Mouse (Mus musculus) stomach, postnatal 0 days (tissue): ENCODE measurements around the gene Pon3. TPM values are rescaled to one million over a fixed set of nuclear protein-coding genes. Genes with fewer than 3 reads are reported as not detected.

Experiments
- ATAC-seq: fragments of 200-750 bp; cut with Nextera tagmentation; 2 replicates; pipeline ENCODE4 v1.8.0; 2017; ENCODE audit not compliant: low FRiP score, low TSS enrichment
- DNase-seq: peaks from one replicate; pipeline ENCODE4 v3.0.0-alpha.2; 2016; ENCODE audit warnings: low spot score
- H3K27ac ChIP-seq: fragments of 300-500 bp; sonication (generic); replicated peaks from 2 replicates; pipeline ENCODE4 v1.5.1; 2014; ENCODE audit warnings: mild to moderate bottlenecking, control low read depth
- H3K27me3 ChIP-seq: fragments of 300-500 bp; sonication (generic); 2 replicates; pipeline ENCODE4 v1.6.1; 2014; ENCODE audit warnings: low read length; ENCODE audit not compliant: control insufficient read depth, insufficient read depth
- H3K36me3 ChIP-seq: fragments of 300-500 bp; sonication (generic); 2 replicates; pipeline ENCODE4 v1.6.1; 2014; ENCODE audit warnings: low read length, mixed read lengths; ENCODE audit not compliant: control insufficient read depth, insufficient read depth
- H3K4me1 ChIP-seq: fragments of 300-500 bp; sonication (generic); replicated peaks from 2 replicates; pipeline ENCODE4 v1.6.1; 2014; ENCODE audit warnings: antibody characterized with exemption; ENCODE audit not compliant: control insufficient read depth, insufficient read depth
- H3K4me2 ChIP-seq: fragments of 300-500 bp; sonication (generic); replicated peaks from 2 replicates; pipeline ENCODE4 v1.6.1; 2014; ENCODE audit warnings: low read depth, mild to moderate bottlenecking, control low read depth, moderate library complexity
- H3K4me3 ChIP-seq: fragments of 300-500 bp; sonication (generic); 2 replicates; pipeline ENCODE4 v1.5.1; 2014; ENCODE audit warnings: low read depth, low read length, control low read depth
- H3K9ac ChIP-seq: fragments of 300-500 bp; sonication (generic); 2 replicates; pipeline ENCODE4 v1.6.1; 2014; ENCODE audit warnings: mild to moderate bottlenecking, low read length, control low read depth, mixed read lengths
- H3K9me3 ChIP-seq: fragments of 300-500 bp; sonication (generic); 2 replicates; pipeline ENCODE4 v1.6.1; 2016; ENCODE audit warnings: low read length; ENCODE audit not compliant: control insufficient read depth
- CTCF ChIP-seq: IDR thresholded peaks from 2 replicates; pipeline ENCODE4 v1.5.1; 2016; ENCODE audit warnings: antibody characterized with exemption, low read depth, mild to moderate bottlenecking, moderate library complexity
- EP300 ChIP-seq: optimal IDR thresholded peaks from 2 replicates; pipeline ENCODE3; 2016; ENCODE audit warnings: antibody characterized with exemption
- WGBS: fragments of 180-500 bp; shearing (Covaris S2); extraction: QIAGEN DNeasy Blood & Tissue Kit; methylation state at CpG from one replicate; pipeline ENCODE4 v1.1.7; 2014; 5-methylcytosine and 5-hydroxymethylcytosine counted together
- polyA plus RNA-seq: library from polyadenylated mRNA; unstranded; fragments of >200 nt; fragmentation: Nextera tagmentation; extraction: Ambion mirVana; gene quantifications from 2 replicates; pipeline ENCODE4 v1.2.1, GENCODE M21; 2015

Pon3 gene
- polyA plus RNA-seq, 1 experiment from 2014 or later: 30.2 TPM

GRCm38 (mm10) chr6:5199916-5200315, 56.2 kb downstream of the Pon3 start:
- Histone ChIP-seq H3K9me3 (no peaks in the 10 kb centered on the region; the same call in 1 of the 2 replicates), H3K4me3 (no peak overlapping the region), H3K27ac (no peak overlapping the region), H3K9ac (no peak overlapping the region), H3K4me2 (no peak overlapping the region), H3K27me3 (no peaks in the 10 kb centered on the region), H3K4me1 (no peaks in the 10 kb centered on the region), H3K36me3 (no peaks in the 10 kb centered on the region)
- TF ChIP-seq CTCF (no peak), EP300 (no peak)
- 78% methylated on average over 3 of the region's 3 CpGs for WGBS
- ATAC-seq (no peak), DNase-seq (no peak)

- no peak for DNase-seq
These were observed 56.6 kb downstream of the Pon3 start for GRCm38 (mm10) chr6:5199376-5199905.

GRCm38 (mm10) chr6:5198590-5198989, 57.5 kb downstream of the Pon3 start:
- 79% methylated on average over 5 of the region's 5 CpGs for WGBS
- Histone ChIP-seq H3K9ac (no peak overlapping the region), H3K4me1 (no peaks in the 10 kb centered on the region), H3K4me2 (no peak overlapping the region), H3K27me3 (no peaks in the 10 kb centered on the region), H3K27ac (no peak overlapping the region), H3K36me3 (no peaks in the 10 kb centered on the region), H3K9me3 (no peaks in the 10 kb centered on the region), H3K4me3 (no peak overlapping the region)
- DNase-seq (no peak), ATAC-seq (no peak)
- TF ChIP-seq CTCF (no peak), EP300 (no peak)

More at GRCm38 (mm10) chr6:5199376-5199905, 56.6 kb downstream of the Pon3 start:
- Histone ChIP-seq H3K9ac (no peak overlapping the region), H3K4me2 (no peak overlapping the region), H3K4me3 (no peak overlapping the region), H3K27ac (no peak overlapping the region), H3K36me3 (no peaks in the 10 kb centered on the region), H3K4me1 (no peaks in the 10 kb centered on the region), H3K27me3 (no peaks in the 10 kb centered on the region), H3K9me3 (no peaks in the 10 kb centered on the region; the same call in 1 of the 2 replicates)
- no peak for ATAC-seq
- 85% methylated on average over 8 of the region's 8 CpGs for WGBS
- TF ChIP-seq CTCF: no peak

DNA sequence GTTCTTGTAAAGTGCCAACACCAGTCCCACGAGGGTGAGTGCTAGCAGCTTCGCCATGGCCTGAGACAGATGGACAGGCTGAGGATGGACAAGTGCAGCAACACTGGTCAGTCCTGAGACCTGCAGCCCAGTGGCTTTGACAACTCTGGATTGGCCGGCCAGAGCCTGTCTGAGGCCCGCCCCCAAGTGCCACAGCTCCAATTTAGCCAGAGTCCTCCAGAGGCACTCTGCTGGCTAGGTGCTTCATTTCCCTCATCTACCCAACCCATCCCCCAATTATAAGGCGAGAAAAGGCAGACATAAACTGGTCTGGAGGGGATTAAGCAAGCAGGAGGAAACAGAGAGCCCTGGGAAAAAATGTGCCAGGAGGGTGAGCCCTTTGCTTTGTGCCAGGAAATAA, 62.4 kb downstream of the Pon3 start, which contains the start of gene Pon1:
Pon1 (minus strand) TSS at position 254 of the 400 bp plus-strand sequence.
- no peaks in the 10 kb centered on the region for H3K4me1 ChIP-seq
- H3K4me2 ChIP-seq: no peak within 1 kb of the TSS
- DNase-seq (no peak), ATAC-seq (no peak)
- H3K27me3 ChIP-seq: no peaks in the 10 kb centered on the region
- no peak within 1 kb of the TSS for H3K4me3 ChIP-seq
- no peaks in the 10 kb centered on the region for H3K36me3 ChIP-seq
- no peak within 1 kb of the TSS for H3K27ac ChIP-seq
- WGBS: 44% methylated on average over 5 of the region's 5 CpGs
- H3K9ac ChIP-seq: no peak within 1 kb of the TSS
- TF ChIP-seq EP300 (no peak), CTCF (no peak)
- H3K9me3 ChIP-seq: no peaks in the 10 kb centered on the region

DNA sequence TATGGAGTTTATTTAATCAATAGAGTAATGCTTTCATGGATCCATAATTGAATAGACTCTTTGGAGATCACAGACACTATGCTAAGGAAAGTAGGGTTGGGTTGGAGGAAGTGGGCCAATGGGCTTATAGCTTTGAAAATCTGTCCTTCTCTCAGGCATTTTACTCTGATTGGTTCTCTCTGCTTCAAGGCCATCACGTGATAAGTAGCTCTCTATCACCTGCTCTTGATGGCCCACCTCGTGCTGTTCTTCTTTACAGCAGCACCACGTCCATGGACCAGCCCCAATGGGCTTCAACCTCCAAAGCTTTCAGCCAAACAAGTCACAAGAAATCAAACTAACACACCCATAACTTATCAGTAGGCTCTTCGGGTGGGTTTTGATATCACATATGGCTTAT, 65.3 kb downstream of the Pon3 start:
- H3K4me3 ChIP-seq: no peak overlapping the region
- H3K9ac ChIP-seq: no peak overlapping the region
- no peak overlapping the region for H3K4me2 ChIP-seq
- no peaks in the 10 kb centered on the region for H3K27me3 ChIP-seq
- H3K36me3 ChIP-seq: no peaks in the 10 kb centered on the region
- ATAC-seq (no peak), DNase-seq (no peak)
- no peak overlapping the region for H3K27ac ChIP-seq
- H3K9me3 ChIP-seq: no peaks in the 10 kb centered on the region
- TF ChIP-seq EP300: no peak
- TF ChIP-seq CTCF: no peak
- 81% methylated on average over 4 of the region's 4 CpGs for WGBS
- no peaks in the 10 kb centered on the region for H3K4me1 ChIP-seq

DNA sequence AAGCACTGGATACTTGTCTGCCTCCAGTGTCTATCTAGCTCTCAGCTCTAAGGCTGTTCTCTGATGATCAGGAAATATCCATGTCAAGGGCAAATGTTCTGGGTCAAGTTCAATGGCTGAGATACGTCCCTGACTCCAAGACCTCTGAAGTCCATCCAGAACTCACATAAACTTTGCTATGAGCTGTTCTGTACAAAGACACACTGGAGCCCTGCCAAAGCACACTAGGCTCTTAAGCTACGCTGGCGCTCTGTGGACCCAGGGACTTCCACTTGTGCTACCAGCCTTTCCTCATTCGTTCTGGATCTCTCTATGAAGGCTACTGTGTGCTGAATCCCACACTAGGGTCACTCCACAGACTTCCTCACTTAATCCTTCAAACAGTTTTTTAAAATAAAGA, 66.6 kb downstream of the Pon3 start:
- H3K4me3 ChIP-seq: no peak overlapping the region
- H3K4me1 ChIP-seq: no peaks in the 10 kb centered on the region
- H3K27ac ChIP-seq: no peak overlapping the region
- DNase-seq (peak; percentile 39), ATAC-seq (no peak)
- H3K27me3 ChIP-seq: no peaks in the 10 kb centered on the region
- TF ChIP-seq CTCF (no peak), EP300 (no peak)
- no peak overlapping the region for H3K9ac ChIP-seq
- WGBS: 30% methylated on average over 4 of the region's 4 CpGs
- H3K36me3 ChIP-seq: no peaks in the 10 kb centered on the region
- H3K9me3 ChIP-seq: no peaks in the 10 kb centered on the region
- H3K4me2 ChIP-seq: no peak overlapping the region
